Mouse (Mus musculus): ENCODE data around the gene Cbln1. TPM values are rescaled to one million over a fixed set of nuclear protein-coding genes. Genes with fewer than 3 reads are reported as not detected.

Gene Cbln1
- polyA plus RNA-seq, 1 experiment: 0.91 TPM

DNA sequence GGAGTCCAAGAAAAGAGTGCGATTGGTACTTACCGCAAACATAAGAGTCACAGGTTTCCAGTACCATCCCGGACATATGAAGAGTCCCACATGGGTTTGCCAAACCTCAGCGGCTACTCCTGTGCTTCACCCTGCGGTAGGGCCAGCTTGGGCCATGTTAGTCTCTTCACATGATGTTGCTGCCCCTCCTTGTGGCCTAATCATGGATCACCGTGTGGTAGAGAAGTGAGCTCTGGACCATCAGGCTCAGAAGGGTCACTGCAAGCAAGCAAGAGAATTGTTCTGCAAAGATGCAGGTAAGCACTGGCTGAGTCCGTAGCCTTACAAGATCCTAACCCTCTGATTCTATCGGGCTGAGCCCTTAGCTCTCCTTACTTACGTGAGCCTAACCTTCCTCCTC is 22.5 kb upstream of the Cbln1 start:
- no peak overlapping the region for H3K4me3 ChIP-seq (ENCODE audit: insufficient read depth, low read length)
- TF ChIP-seq POLR2A (IDR thresholded peaks at IDR 0.05; ENCODE audit: low read depth, low read length) (no peak), CTCF (IDR thresholded peaks at IDR 0.05; ENCODE audit: borderline replicate concordance, insufficient read depth, low read length) (no peak; the same call in 1 of the 2 replicates)
- H3K4me1 ChIP-seq (ENCODE audit: control insufficient read depth, insufficient read depth, low read length): peaks cover 10% of the 10 kb centered on the region
- H3K27ac ChIP-seq (ENCODE audit: insufficient read depth, low read length): no peak overlapping the region

DNA sequence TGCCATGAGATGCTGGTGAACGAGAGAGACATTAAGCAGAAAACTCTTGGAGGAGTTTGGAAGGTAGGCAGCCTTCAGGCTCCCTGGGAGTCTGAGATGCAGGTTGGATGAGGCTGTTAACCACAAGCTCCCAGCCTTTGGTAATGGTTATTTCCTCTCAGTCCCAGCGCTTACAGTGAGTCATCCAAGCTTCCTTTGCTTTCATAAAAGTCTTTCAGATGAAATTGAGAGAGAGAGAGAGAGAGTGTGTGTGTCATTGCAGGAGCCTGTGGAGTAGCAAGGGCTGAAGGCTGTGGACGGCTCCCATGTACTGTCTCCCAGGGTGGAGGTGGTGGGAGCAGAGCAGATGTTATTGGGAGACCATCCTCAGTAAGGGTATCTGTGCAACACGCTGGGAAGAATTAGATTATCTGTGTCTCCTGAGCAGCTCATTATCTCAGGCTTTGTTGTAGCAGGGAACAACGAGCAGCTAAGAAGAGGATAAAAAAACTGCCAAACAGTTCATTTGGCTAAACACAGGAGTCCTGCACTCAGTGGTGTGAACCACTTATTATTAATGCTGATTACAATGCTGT is 17.5 kb upstream of the Cbln1 start:
- Histone ChIP-seq H3K4me1 (ENCODE audit: control insufficient read depth, insufficient read depth, low read length) (peaks cover 17% of the 10 kb centered on the region), H3K4me3 (ENCODE audit: insufficient read depth, low read length) (no peak overlapping the region), H3K27ac (ENCODE audit: insufficient read depth, low read length) (no peak overlapping the region)
- TF ChIP-seq POLR2A (IDR thresholded peaks at IDR 0.05; ENCODE audit: low read depth, low read length) (no peak), CTCF (IDR thresholded peaks at IDR 0.05; ENCODE audit: borderline replicate concordance, insufficient read depth, low read length) (no peak)

- Histone ChIP-seq H3K27ac (ENCODE audit: insufficient read depth, low read length) (no peak overlapping the region), H3K4me1 (ENCODE audit: control insufficient read depth, insufficient read depth, low read length) (no peaks in the 10 kb centered on the region), H3K4me3 (ENCODE audit: insufficient read depth, low read length) (no peak overlapping the region)
- TF ChIP-seq POLR2A (IDR thresholded peaks at IDR 0.05; ENCODE audit: low read depth, low read length): no peak
- no peak for TF ChIP-seq CTCF (IDR thresholded peaks at IDR 0.05; ENCODE audit: borderline replicate concordance, insufficient read depth, low read length)
Observed at GRCm38 (mm10) chr8:87481396-87481795, 9.0 kb upstream of the Cbln1 start.

- no peak overlapping the region for H3K4me3 ChIP-seq (ENCODE audit: insufficient read depth, low read length)
- H3K4me1 ChIP-seq (ENCODE audit: control insufficient read depth, insufficient read depth, low read length): no peaks in the 10 kb centered on the region
- TF ChIP-seq POLR2A (IDR thresholded peaks at IDR 0.05; ENCODE audit: low read depth, low read length): no peak
- no peak for TF ChIP-seq CTCF (IDR thresholded peaks at IDR 0.05; ENCODE audit: borderline replicate concordance, insufficient read depth, low read length)
- no peak overlapping the region for H3K27ac ChIP-seq (ENCODE audit: insufficient read depth, low read length)
Observed at GRCm38 (mm10) chr8:87478221-87478620, 5.8 kb upstream of the Cbln1 start.

DNA sequence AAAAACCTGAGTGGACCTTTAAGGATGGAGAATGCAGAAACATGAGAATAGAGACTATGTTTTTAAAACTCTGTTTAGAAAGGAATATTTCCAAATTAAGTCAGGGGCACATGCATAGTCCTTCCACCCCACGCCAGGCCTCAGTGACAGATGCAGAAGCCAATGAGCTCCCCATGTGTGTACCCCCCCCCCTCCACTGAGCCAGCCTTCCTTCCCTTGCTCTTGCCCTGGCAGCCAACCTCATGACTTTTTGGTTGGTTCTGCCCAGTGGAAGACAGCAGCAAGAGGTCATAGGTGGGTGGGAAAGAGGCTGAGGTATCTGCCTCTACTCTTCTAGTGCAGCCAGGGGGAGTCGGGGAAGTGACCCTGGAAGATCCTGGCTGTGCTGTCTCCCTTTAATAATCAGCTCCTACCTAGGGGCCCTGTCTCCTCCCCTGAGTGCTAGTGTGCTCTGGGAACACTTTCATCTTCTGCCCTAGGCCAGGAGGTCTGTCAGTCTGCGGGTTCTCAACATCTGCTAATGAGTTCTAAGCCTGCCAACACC is 4.8 kb upstream of the Cbln1 start:
- no peak for TF ChIP-seq CTCF (IDR thresholded peaks at IDR 0.05; ENCODE audit: borderline replicate concordance, insufficient read depth, low read length)
- no peak for TF ChIP-seq POLR2A (IDR thresholded peaks at IDR 0.05; ENCODE audit: low read depth, low read length)
- no peak overlapping the region for H3K4me3 ChIP-seq (ENCODE audit: insufficient read depth, low read length)
- no peaks in the 10 kb centered on the region for H3K4me1 ChIP-seq (ENCODE audit: control insufficient read depth, insufficient read depth, low read length)
- H3K27ac ChIP-seq (ENCODE audit: insufficient read depth, low read length): no peak overlapping the region

- no peak for TF ChIP-seq CTCF (IDR thresholded peaks at IDR 0.05; ENCODE audit: borderline replicate concordance, insufficient read depth, low read length)
- TF ChIP-seq POLR2A (IDR thresholded peaks at IDR 0.05; ENCODE audit: low read depth, low read length): no peak
- no peak overlapping the region for H3K27ac ChIP-seq (ENCODE audit: insufficient read depth, low read length)
- no peak overlapping the region for H3K4me3 ChIP-seq (ENCODE audit: insufficient read depth, low read length)
- H3K4me1 ChIP-seq (ENCODE audit: control insufficient read depth, insufficient read depth, low read length): no peaks in the 10 kb centered on the region
Observed at GRCm38 (mm10) chr8:87475551-87475950, 3.1 kb upstream of the Cbln1 start.

DNA sequence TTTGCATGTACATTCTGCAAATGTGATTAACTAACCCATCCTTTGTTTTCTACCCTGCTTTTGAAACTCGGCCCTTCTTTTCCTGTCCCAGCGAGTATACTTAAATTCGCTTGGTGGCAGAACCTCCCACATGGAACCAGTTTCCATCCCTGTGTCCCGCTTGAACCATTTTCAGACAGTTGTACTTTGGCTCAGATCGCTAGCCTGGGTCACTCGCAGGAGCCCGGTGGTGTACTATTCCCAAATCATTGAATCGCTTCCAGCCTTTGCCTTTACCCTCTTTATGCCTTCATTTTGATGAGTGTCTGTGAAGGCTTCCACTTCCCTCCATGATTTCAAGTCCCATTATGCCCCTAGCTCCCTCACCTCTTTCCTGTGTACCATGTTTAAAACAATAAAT is 2.0 kb upstream of the Cbln1 start:
- TF ChIP-seq CTCF (IDR thresholded peaks at IDR 0.05; ENCODE audit: borderline replicate concordance, insufficient read depth, low read length) (no peak), POLR2A (IDR thresholded peaks at IDR 0.05; ENCODE audit: low read depth, low read length) (no peak)
- H3K4me1 ChIP-seq (ENCODE audit: control insufficient read depth, insufficient read depth, low read length): 0 out of 2 replicates have a peak, but pooled peaks cover 2% of the 10 kb centered on the region
- no peak overlapping the region for H3K4me3 ChIP-seq (ENCODE audit: insufficient read depth, low read length)
- no peak overlapping the region for H3K27ac ChIP-seq (ENCODE audit: insufficient read depth, low read length)

- Histone ChIP-seq H3K4me1 (ENCODE audit: control insufficient read depth, insufficient read depth, low read length) (peaks cover 2% of the 10 kb centered on the region; the same call in 1 of the 2 replicates), H3K27ac (ENCODE audit: insufficient read depth, low read length) (no peak overlapping the region), H3K4me3 (ENCODE audit: insufficient read depth, low read length) (no peak overlapping the region)
- TF ChIP-seq POLR2A (IDR thresholded peaks at IDR 0.05; ENCODE audit: low read depth, low read length) (no peak), CTCF (IDR thresholded peaks at IDR 0.05; ENCODE audit: borderline replicate concordance, insufficient read depth, low read length) (no peak)
Observed at GRCm38 (mm10) chr8:87473940-87474339, 1.5 kb upstream of the Cbln1 start.

DNA sequence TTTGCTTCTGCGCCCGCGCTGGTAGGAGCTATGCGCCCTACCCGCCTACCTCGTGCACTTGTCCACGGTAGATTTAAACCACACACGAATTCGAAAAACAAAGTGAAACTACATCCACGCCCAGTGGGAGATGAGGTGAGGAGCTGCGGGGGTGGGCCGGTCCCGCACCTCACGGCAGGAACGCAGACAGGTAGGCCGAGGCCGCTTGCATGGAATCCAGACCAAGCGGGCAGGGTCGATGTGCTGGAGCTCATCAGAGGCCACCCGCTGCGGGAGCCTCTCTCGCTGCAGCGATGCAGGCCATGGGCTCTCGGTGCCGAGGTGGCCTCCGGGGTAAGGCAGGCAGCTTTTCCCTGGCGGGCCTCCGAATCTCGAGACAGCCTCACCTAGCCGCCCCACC is 905 bp upstream of the Cbln1 start:
- Histone ChIP-seq H3K4me1 (ENCODE audit: control insufficient read depth, insufficient read depth, low read length) (peaks cover 2% of the 10 kb centered on the region; the same call in 1 of the 2 replicates), H3K4me3 (ENCODE audit: insufficient read depth, low read length) (peak overlapping the region; percentile 7), H3K27ac (ENCODE audit: insufficient read depth, low read length) (no peak overlapping the region)
- TF ChIP-seq CTCF (IDR thresholded peaks at IDR 0.05; ENCODE audit: borderline replicate concordance, insufficient read depth, low read length) (no peak), POLR2A (IDR thresholded peaks at IDR 0.05; ENCODE audit: low read depth, low read length) (no peak)

GRCm38 (mm10) chr8:87471603-87472270 is 672 bp downstream of the Cbln1 start:
- peaks cover 2% of the 10 kb centered on the region; the same call in 1 of the 2 replicates for H3K4me1 ChIP-seq (ENCODE audit: control insufficient read depth, insufficient read depth, low read length)
- H3K4me3 ChIP-seq (ENCODE audit: insufficient read depth, low read length): no peak overlapping the region
- TF ChIP-seq POLR2A (IDR thresholded peaks at IDR 0.05; ENCODE audit: low read depth, low read length): no peak
- TF ChIP-seq CTCF (IDR thresholded peaks at IDR 0.05; ENCODE audit: borderline replicate concordance, insufficient read depth, low read length): no peak
- no peak overlapping the region for H3K27ac ChIP-seq (ENCODE audit: insufficient read depth, low read length)

Data from embryonic fibroblast, embryonic 13.5 days (primary cell).